13 mouse cellular contexts compared by ENCODE assay signal in the genomic region with DNA sequence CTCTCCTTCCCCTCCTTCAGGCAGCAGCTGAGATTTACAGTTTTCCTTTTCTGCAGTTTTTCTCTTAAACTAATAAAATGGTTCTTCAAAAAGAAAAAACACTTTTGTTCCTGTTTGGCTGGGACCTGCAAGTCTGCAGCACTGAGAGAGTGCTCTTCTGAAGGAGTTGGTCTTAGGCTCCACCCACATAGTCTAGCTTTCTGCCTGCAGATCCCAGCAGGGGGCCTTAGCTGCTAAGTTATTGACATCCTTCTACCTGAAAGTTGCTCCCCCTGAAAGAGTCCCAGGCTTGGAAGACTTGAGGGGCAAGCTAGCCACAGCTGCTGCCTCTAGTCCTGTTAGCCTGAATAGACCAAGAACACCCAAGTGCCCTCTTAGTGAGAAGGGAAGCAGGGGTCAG.
"Had no signal": no experiment of that assay in that cellular context is flagged by ENCODE, and none has a peak within 500 bp of the region (broad histone marks: within the 10 kb centered on the region; RNA-seq: fewer than 3 reads in every experiment).

No protein-coding gene starts in this region.

- H3K9ac ChIP-seq: limb, embryonic 12.5 days; liver, embryonic 13.5 days; liver, postnatal 0 days; lung, embryonic 15.5 days; midbrain, embryonic 15.5 days; neural tube, embryonic 13.5 days had no signal

- ATAC-seq: liver, postnatal 0 days; midbrain, embryonic 15.5 days had no signal

- H3K4me2 ChIP-seq: limb, embryonic 12.5 days; liver, embryonic 13.5 days; lung, embryonic 15.5 days; midbrain, embryonic 15.5 days; neural tube, embryonic 13.5 days had no signal

- H3K4me3 ChIP-seq: limb, embryonic 12.5 days; liver, embryonic 13.5 days; lung, embryonic 15.5 days; midbrain, embryonic 10.5 days; midbrain, embryonic 15.5 days; neural tube, embryonic 13.5 days had no signal

- H3K27ac ChIP-seq: limb, embryonic 12.5 days; liver, embryonic 13.5 days; lung, embryonic 15.5 days; midbrain, embryonic 15.5 days had no signal

- H3K4me1 ChIP-seq: limb, embryonic 12.5 days; liver, embryonic 13.5 days; lung, embryonic 15.5 days; midbrain, embryonic 10.5 days; midbrain, embryonic 15.5 days had no signal

- DNase-seq: kidney, adult 18-20 months; kidney, postnatal 25 days; liver; liver, embryonic 13.5 days; liver, postnatal 0 days; retina, postnatal 1 day; right cerebral cortex, postnatal 25 days; thymus, postnatal 4 days had no signal

- H3K9me3 ChIP-seq: limb, embryonic 12.5 days; liver, embryonic 13.5 days; lung, embryonic 15.5 days; midbrain, embryonic 10.5 days; midbrain, embryonic 15.5 days; neural tube, embryonic 13.5 days had no signal

- H3K27me3 ChIP-seq: limb, embryonic 12.5 days; liver, embryonic 13.5 days; lung, embryonic 15.5 days; midbrain, embryonic 15.5 days; neural tube, embryonic 13.5 days had no signal
